Mouse (Mus musculus): ENCODE results near the gene Fmo6. TPM values are rescaled to one million over a fixed set of nuclear protein-coding genes. Genes with fewer than 3 reads are reported as not detected.

Fmo6 gene
- not detected for polyA plus RNA-seq (2014; fragmentation: Illumina TruSeq; extraction: RNeasy Lipid Tissue Mini Kit (QIAGEN cat#74804); ENCODE audit: low read depth, low replicate concordance)

GRCm38 (mm10) chr1:162937415-162937814 is at the start of gene Fmo6:
Gene Fmo6 (minus strand): TSS chr1:162937515.

GRCm38 (mm10) chr1:162984428-162984827 is 47.1 kb upstream of the Fmo6 start, which contains the start of gene Fmo3:
Gene Fmo3 (minus strand): TSS chr1:162984528.

GRCm38 (mm10) chr1:162897838-162898811 is 39.2 kb downstream of the Fmo6 start, which contains the start of gene Fmo2:
Gene Fmo2 (minus strand): TSS chr1:162898726.

Other genes starting within 250 kb of the Fmo6 start
- gene Prrc2c, start 197.0 kb downstream of the Fmo6 start, polyA plus RNA-seq (2014; fragmentation: Illumina TruSeq; extraction: RNeasy Lipid Tissue Mini Kit (QIAGEN cat#74804); ENCODE audit: low read depth, low replicate concordance), result 43.0 TPM
- 0.87 TPM for gene Fmo4, start 123.5 kb downstream of the Fmo6 start, polyA plus RNA-seq (2014; fragmentation: Illumina TruSeq; extraction: RNeasy Lipid Tissue Mini Kit (QIAGEN cat#74804); ENCODE audit: low read depth, low replicate concordance)
- 143 TPM for gene Fmo1, start 70.9 kb downstream of the Fmo6 start, polyA plus RNA-seq (2014; fragmentation: Illumina TruSeq; extraction: RNeasy Lipid Tissue Mini Kit (QIAGEN cat#74804); ENCODE audit: low read depth, low replicate concordance)
- gene Fmo2, start 38.8 kb downstream of the Fmo6 start, polyA plus RNA-seq (2014; fragmentation: Illumina TruSeq; extraction: RNeasy Lipid Tissue Mini Kit (QIAGEN cat#74804); ENCODE audit: low read depth, low replicate concordance), result 75.4 TPM
- 3.3 TPM for gene Fmo3, start 47.0 kb upstream of the Fmo6 start, polyA plus RNA-seq (2014; fragmentation: Illumina TruSeq; extraction: RNeasy Lipid Tissue Mini Kit (QIAGEN cat#74804); ENCODE audit: low read depth, low replicate concordance)
- gene Mroh9, start 148.2 kb upstream of the Fmo6 start, polyA plus RNA-seq (2014; fragmentation: Illumina TruSeq; extraction: RNeasy Lipid Tissue Mini Kit (QIAGEN cat#74804); ENCODE audit: low read depth, low replicate concordance), result 0.61 TPM